Mouse (Mus musculus) liver, embryonic 15.5 days (tissue): ENCODE results near the gene Pih1d1. TPM values are rescaled to one million over a fixed set of nuclear protein-coding genes. Genes with fewer than 3 reads are reported as not detected.

Experiments
- ATAC-seq: fragments of 200-750 bp; cut with Nextera tagmentation; 2 replicates; pipeline ENCODE4 v1.8.0; 2017; ENCODE audit warnings: moderate number of reproducible peaks, mild to moderate bottlenecking, moderate library complexity; ENCODE audit not compliant: insufficient read depth
- H3K27ac ChIP-seq: fragments of 300-500 bp; sonication (generic); replicated peaks from 2 replicates; pipeline ENCODE4 v1.5.1; 2015; ENCODE audit warnings: mild to moderate bottlenecking, inconsistent platforms
- H3K27me3 ChIP-seq: fragments of 300-500 bp; sonication (generic); 2 replicates; pipeline ENCODE4 v1.6.1; 2015; ENCODE audit warnings: mild to moderate bottlenecking, inconsistent platforms
- H3K36me3 ChIP-seq: fragments of 300-500 bp; sonication (generic); replicated peaks from 2 replicates; pipeline ENCODE4 v1.6.1; 2015; ENCODE audit warnings: moderate library complexity, mild to moderate bottlenecking, inconsistent platforms
- H3K4me1 ChIP-seq: fragments of 300-500 bp; sonication (generic); replicated peaks from 2 replicates; pipeline ENCODE4 v1.6.1; 2015; ENCODE audit warnings: inconsistent platforms
- H3K4me2 ChIP-seq: fragments of 300-500 bp; sonication (generic); 2 replicates; pipeline ENCODE4 v1.6.1; 2015; ENCODE audit warnings: moderate library complexity, mild to moderate bottlenecking, inconsistent platforms
- H3K4me3 ChIP-seq: fragments of 300-500 bp; sonication (generic); replicated peaks from 2 replicates; pipeline ENCODE4 v1.5.1; 2015; ENCODE audit warnings: mild to moderate bottlenecking, inconsistent platforms
- H3K9ac ChIP-seq: fragments of 300-500 bp; sonication (generic); 2 replicates; pipeline ENCODE4 v1.6.1; 2015; ENCODE audit warnings: moderate library complexity, mild to moderate bottlenecking, inconsistent platforms
- H3K9me3 ChIP-seq: fragments of 300-500 bp; sonication (generic); replicated peaks from 2 replicates; pipeline ENCODE4 v1.6.1; 2016; ENCODE audit warnings: inconsistent platforms
- WGBS: fragments of 180-500 bp; shearing (Covaris S2); methylation state at CpG from one replicate; pipeline ENCODE4 v1.1.7; 2015; ENCODE audit warnings: mixed read lengths; ENCODE audit not compliant: insufficient replicate concordance; 5-methylcytosine and 5-hydroxymethylcytosine counted together
- polyA plus RNA-seq: library from polyadenylated mRNA; unstranded; fragments of >200 nt; fragmentation: Nextera tagmentation; extraction: Ambion mirVana; gene quantifications from 2 replicates; pipeline ENCODE4 v1.2.1, GENCODE M21; 2015

The Pih1d1 gene
- polyA plus RNA-seq, 1 experiment from 2014 or later = 42.2 TPM

DNA sequence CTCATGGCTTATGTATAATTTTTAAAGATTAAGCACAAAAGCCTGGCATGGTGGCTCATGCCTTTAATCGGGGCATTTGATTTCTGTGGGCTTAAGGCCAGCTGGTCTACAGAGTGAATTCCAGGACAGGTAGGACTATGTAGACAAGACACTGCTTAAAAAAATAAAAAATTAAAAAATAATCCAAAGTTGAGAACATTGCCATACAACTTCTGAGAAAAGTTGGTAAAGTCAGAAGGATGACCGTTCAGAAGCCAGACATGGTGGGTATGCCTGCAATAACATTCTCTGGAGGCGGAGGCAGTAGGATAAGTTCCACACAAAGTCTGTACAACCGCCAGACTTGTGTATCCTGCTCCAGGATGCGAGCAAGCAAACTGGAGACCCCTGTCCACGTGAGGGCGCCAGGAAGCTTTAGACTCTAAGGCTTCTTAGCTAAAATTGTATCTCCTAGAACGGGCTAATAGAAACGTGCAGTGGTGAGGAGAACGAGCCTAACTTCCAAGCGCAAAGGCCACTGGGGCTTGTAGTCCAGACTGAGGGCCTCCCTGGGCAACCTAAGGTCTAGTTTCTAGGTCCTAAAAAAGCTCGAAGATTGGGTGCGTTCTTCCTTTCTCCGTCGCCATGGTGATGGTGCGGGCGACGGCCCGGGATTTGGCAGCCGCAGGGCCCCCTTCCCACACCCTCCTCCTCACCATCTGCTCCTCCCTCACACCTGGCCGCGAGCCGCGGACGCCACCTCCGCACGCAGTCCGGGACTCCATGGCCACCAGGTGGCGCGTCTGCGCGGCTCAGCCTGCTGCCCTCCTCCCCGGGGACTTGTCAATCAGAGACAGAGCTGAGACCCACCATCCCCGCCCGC lies 7.7 kb downstream of the Pih1d1 start:
- Histone ChIP-seq H3K27ac (no peak overlapping the region), H3K4me2 (peak overlapping the region; percentile 82), H3K36me3 (peaks cover 10% of the 10 kb centered on the region), H3K9me3 (no peaks in the 10 kb centered on the region), H3K4me1 (peaks cover 21% of the 10 kb centered on the region), H3K4me3 (peak overlapping the region; percentile 50), H3K9ac (no peak overlapping the region), H3K27me3 (peaks cover 47% of the 10 kb centered on the region)
- ATAC-seq = peak; percentile 73
- 4% methylated on average over 35 of the region's 35 CpGs for WGBS

- Histone ChIP-seq H3K9ac (no peak overlapping the region), H3K36me3 (peaks cover 7% of the 10 kb centered on the region), H3K27me3 (peaks cover 54% of the 10 kb centered on the region), H3K27ac (no peak overlapping the region), H3K9me3 (no peaks in the 10 kb centered on the region), H3K4me1 (peaks cover 21% of the 10 kb centered on the region), H3K4me2 (peak overlapping the region; percentile 82), H3K4me3 (peak overlapping the region; percentile 50)
- WGBS = 25% methylated on average over 6 of the region's 6 CpGs
- no peak for ATAC-seq
These were observed 8.4 kb downstream of the Pih1d1 start for GRCm38 (mm10) chr7:45162551-45162950.

GRCm38 (mm10) chr7:45162996-45163615 lies 9.0 kb downstream of the Pih1d1 start:
- no peak overlapping the region for H3K4me3 ChIP-seq
- no peak overlapping the region for H3K9ac ChIP-seq
- ATAC-seq = no peak
- peaks cover 5% of the 10 kb centered on the region; the same call in 1 of the 2 replicates for H3K36me3 ChIP-seq
- no peak overlapping the region for H3K27ac ChIP-seq
- no peaks in the 10 kb centered on the region for H3K9me3 ChIP-seq
- peaks cover 21% of the 10 kb centered on the region for H3K4me1 ChIP-seq
- peaks cover 60% of the 10 kb centered on the region for H3K27me3 ChIP-seq
- H3K4me2 ChIP-seq = no peak overlapping the region
- 63% methylated on average over 9 of the region's 9 CpGs for WGBS

DNA sequence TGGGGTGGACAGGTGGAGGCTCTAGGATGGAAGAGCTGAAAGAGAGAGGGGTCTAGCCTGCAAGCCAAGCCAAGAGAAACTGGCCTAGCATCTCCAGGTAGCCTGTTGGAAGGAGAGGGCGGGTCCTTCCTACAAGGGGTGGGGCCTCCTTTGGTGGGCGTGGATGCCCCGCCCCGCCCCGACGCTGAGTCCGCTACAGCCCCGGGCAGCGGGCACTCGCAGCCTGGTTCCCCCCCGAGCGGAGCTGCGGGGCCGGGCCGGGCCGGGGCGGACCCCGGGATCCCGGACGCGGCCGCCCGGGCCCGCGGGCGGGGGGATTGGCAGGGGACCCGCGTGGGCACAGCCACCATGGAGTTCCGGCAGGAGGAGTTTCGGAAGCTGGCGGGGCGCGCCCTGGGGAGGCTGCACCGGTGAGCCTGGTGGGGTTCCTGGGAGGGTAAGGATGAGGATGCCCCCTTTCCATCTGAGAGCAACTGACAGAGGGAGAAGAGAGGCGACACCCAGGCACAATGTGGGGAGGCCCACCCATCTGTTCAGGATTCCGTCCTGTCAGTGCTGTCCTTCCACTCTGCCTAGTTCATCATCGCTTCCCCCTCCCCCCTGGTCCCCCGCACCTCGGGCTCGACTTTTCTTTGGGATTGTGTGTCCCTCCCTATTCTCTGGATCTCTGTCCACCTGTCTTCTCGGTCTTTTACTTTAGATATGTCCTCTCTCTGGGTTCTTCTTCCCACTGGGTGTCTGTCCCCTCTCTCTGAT lies 9.8 kb downstream of the Pih1d1 start, which contains the start of gene Slc17a7:
Slc17a7 (plus strand) TSS at position 215 of the 756 bp plus-strand sequence.
- Histone ChIP-seq H3K4me2 (peak within 1 kb of the TSS; percentile 75), H3K27ac (no peak within 1 kb of the TSS), H3K4me3 (peak within 1 kb of the TSS; percentile 51), H3K9me3 (no peaks in the 10 kb centered on the region), H3K9ac (no peak within 1 kb of the TSS), H3K27me3 (peaks cover 68% of the 10 kb centered on the region), H3K36me3 (no peaks in the 10 kb centered on the region; the same call in 1 of the 2 replicates), H3K4me1 (peaks cover 21% of the 10 kb centered on the region)
- 4% methylated on average over 40 of the region's 41 CpGs for WGBS
- peak; percentile 27; the same call in 1 of the 2 replicates for ATAC-seq

DNA sequence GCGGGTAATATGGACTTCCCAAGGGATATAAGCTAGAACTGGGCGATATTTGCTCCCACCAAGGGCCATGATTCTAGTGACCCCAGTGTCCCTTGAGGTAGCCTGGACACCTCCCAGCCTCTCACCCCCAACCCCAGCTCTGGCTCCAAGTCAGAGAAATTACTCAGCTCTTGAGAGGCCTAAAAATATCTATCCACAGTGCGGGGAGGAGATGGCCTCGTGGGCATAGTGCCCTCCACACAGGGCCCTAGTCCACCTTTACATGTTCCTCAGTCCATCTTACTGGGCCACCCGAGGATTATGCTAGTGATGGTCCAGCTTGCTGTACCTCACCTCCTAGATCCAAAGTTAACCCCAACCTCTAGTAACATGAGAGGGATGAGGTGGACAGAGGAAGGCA lies 10.7 kb downstream of the Pih1d1 start:
- Histone ChIP-seq H3K9ac (no peak overlapping the region), H3K4me1 (peaks cover 21% of the 10 kb centered on the region), H3K4me2 (no peak overlapping the region), H3K36me3 (no peaks in the 10 kb centered on the region; the same call in 1 of the 2 replicates), H3K9me3 (peaks cover 7% of the 10 kb centered on the region), H3K27ac (no peak overlapping the region), H3K27me3 (peaks cover 77% of the 10 kb centered on the region), H3K4me3 (no peak overlapping the region)
- no peak for ATAC-seq
- WGBS = 49% methylated on average over 5 of the region's 5 CpGs

- Histone ChIP-seq H3K9me3 (peaks cover 13% of the 10 kb centered on the region), H3K9ac (no peak overlapping the region), H3K4me1 (peaks cover 21% of the 10 kb centered on the region), H3K4me2 (no peak overlapping the region), H3K36me3 (no peaks in the 10 kb centered on the region), H3K4me3 (no peak overlapping the region), H3K27me3 (peaks cover 85% of the 10 kb centered on the region), H3K27ac (no peak overlapping the region)
- 49% methylated on average over 11 of the region's 11 CpGs for WGBS
- no peak for ATAC-seq
These were observed 11.6 kb downstream of the Pih1d1 start for GRCm38 (mm10) chr7:45165701-45166100.

DNA sequence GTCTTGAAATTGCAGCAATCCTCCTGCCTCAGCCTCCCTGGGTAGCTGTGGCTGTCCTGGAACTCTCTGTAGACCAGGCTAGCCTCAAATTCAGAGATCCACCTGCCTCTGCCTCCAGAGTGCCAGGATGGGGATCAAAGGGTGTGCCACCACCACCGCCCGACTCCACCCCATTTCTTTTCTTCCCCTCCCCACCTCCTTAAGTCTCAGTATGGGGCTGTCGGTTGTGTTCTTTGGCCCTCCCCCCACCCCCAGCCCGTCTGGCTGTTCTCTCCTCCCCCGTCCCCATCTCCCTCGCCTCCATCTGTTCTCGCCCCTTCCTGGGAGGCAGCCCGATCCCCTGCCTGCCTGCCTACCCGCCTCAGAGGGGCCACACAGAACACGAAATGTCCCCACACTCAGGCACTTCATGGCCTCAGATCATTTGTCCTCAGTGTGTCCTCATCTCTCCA lies 12.9 kb downstream of the Pih1d1 start:
- Histone ChIP-seq H3K27ac (no peak overlapping the region), H3K4me3 (no peak overlapping the region), H3K9me3 (peaks cover 13% of the 10 kb centered on the region), H3K4me2 (no peak overlapping the region), H3K4me1 (peaks cover 15% of the 10 kb centered on the region), H3K27me3 (peaks cover 98% of the 10 kb centered on the region), H3K9ac (no peak overlapping the region), H3K36me3 (no peaks in the 10 kb centered on the region)
- 16% methylated on average over 10 of the region's 10 CpGs for WGBS
- no peak for ATAC-seq

- H3K27me3 ChIP-seq = peaks cover 99% of the 10 kb centered on the region
- no peak for ATAC-seq
- no peak overlapping the region for H3K4me2 ChIP-seq
- no peak overlapping the region for H3K9ac ChIP-seq
- H3K4me1 ChIP-seq = peaks cover 8% of the 10 kb centered on the region
- H3K9me3 ChIP-seq = peaks cover 13% of the 10 kb centered on the region
- H3K36me3 ChIP-seq = no peaks in the 10 kb centered on the region
- no peak overlapping the region for H3K27ac ChIP-seq
- 4% methylated on average over 19 of the region's 19 CpGs for WGBS
- H3K4me3 ChIP-seq = no peak overlapping the region
These were observed 13.8 kb downstream of the Pih1d1 start for GRCm38 (mm10) chr7:45167761-45168445.

DNA sequence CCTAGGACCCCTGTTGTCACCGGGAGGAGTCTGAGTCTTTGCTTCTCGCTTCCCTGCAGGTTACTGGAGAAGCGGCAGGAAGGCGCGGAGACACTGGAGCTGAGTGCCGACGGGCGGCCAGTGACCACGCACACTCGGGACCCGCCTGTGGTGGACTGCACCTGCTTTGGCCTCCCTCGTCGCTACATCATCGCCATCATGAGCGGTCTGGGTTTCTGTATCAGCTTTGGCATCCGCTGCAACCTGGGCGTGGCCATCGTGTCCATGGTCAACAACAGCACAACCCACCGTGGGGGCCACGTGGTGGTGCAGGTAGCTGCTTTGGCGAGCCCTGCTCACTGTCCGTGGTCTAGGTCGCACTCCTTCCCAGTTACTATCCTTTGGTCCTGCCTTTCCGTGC lies 14.6 kb downstream of the Pih1d1 start:
- H3K27me3 ChIP-seq = peaks cover 97% of the 10 kb centered on the region
- no peak for ATAC-seq
- no peak overlapping the region for H3K27ac ChIP-seq
- no peaks in the 10 kb centered on the region for H3K36me3 ChIP-seq
- WGBS = 7% methylated on average over 24 of the region's 24 CpGs
- H3K4me2 ChIP-seq = no peak overlapping the region
- H3K4me1 ChIP-seq = peaks cover 6% of the 10 kb centered on the region
- no peak overlapping the region for H3K4me3 ChIP-seq
- H3K9ac ChIP-seq = no peak overlapping the region
- H3K9me3 ChIP-seq = peaks cover 13% of the 10 kb centered on the region

DNA sequence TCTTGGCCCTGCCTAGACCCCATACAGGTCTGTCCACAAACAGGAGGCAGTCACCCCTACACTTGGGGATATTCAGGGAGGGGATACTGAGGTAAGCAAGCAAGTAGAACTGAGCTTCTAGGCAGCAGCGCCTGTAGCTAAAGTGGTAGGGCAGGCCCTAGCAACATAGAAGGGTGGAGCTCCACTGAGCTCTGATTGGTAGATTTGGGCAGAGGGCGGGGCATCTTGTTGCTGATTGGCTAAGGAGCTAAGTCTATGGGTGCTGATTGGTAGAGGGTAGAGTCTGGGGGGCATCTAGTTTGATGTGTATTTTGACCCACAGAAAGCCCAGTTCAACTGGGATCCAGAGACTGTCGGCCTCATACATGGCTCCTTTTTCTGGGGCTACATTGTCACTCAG lies 15.4 kb downstream of the Pih1d1 start:
- no peaks in the 10 kb centered on the region for H3K36me3 ChIP-seq
- H3K9ac ChIP-seq = no peak overlapping the region
- H3K9me3 ChIP-seq = peaks cover 13% of the 10 kb centered on the region
- H3K4me1 ChIP-seq = no peaks in the 10 kb centered on the region
- ATAC-seq = no peak
- peaks cover 96% of the 10 kb centered on the region for H3K27me3 ChIP-seq
- H3K4me2 ChIP-seq = no peak overlapping the region
- no peak overlapping the region for H3K27ac ChIP-seq
- H3K4me3 ChIP-seq = no peak overlapping the region
- WGBS = 66% methylated on average over 3 of the region's 3 CpGs
